In genomic region chr11:4122226-4122625, GRCm38 (mm10) we compare ENCODE assay signal across 26 mouse cellular contexts. TPM values are rescaled to one million over a fixed set of nuclear protein-coding genes. Genes with fewer than 3 reads are reported as not detected.
DNase-seq lines count a peak whose midpoint lies in the region; ATAC-seq and TF ChIP-seq lines count a peak whose summit lies in the region.
"Had no signal": no experiment of that assay in that cellular context is flagged by ENCODE, and none has a peak within 500 bp of the region (broad histone marks: within the 10 kb centered on the region; RNA-seq: fewer than 3 reads in every experiment).

No protein-coding gene starts in this region.

- 25% methylated on average over 5 of the region's 5 CpGs for WGBS in liver, adult 2 months
- 55% methylated on average over 5 of the region's 5 CpGs for WGBS in liver, postnatal 0 days (ENCODE audit: insufficient replicate concordance)
- WGBS in forebrain, embryonic 11.5 days = 78% methylated on average over 5 of the region's 5 CpGs

- TF ChIP-seq RAD21 in CH12.LX (IDR thresholded peaks at IDR 0.05; ENCODE audit: low read depth, low read length) = no peak

- no peak for TF ChIP-seq EP300 in liver, postnatal 0 days (IDR thresholded peaks at IDR 0.05; ENCODE audit: low read depth)
- TF ChIP-seq EP300 in CH12.LX (IDR thresholded peaks at IDR 0.05; ENCODE audit: low read length) = no peak

- dilution Hi-C loops in CH12.LX (cut with MboI; ENCODE audit: extremely low pct_ligation_motif_present, extremely low pct_unique_long_range_greater_than_20kb, low sequenced_read_pairs) = no loop called here

- no peak for TF ChIP-seq CTCF in liver, adult 2 months (IDR thresholded peaks at IDR 0.05; ENCODE audit: low read depth, low read length)
- TF ChIP-seq CTCF in liver, postnatal 0 days (IDR thresholded peaks at IDR 0.05; ENCODE audit: low read depth) = no peak
- TF ChIP-seq CTCF in CH12.LX (conservative IDR thresholded peaks at IDR 0.05 in 1 of 2, IDR thresholded peaks at IDR 0.05 in 1 of 2; ENCODE audit: low read depth in 2 of 2, low read length in 2 of 2) = no peak
- no peak for TF ChIP-seq CTCF in G1E (IDR thresholded peaks at IDR 0.05; ENCODE audit: low read depth, low read length)

- peak overlapping the region; percentile 41; the same call in 1 of the 2 replicates for H3K9ac ChIP-seq in liver, adult 2 months (ENCODE audit: low read depth, low read length)
- H3K9ac ChIP-seq in liver, postnatal 0 days (replicated peaks) = no peak overlapping the region
- peak overlapping the region; percentile 95; the same call in 1 of the 2 replicates for H3K9ac ChIP-seq in CH12.LX (ENCODE audit: insufficient read depth, low read depth)
- H3K9ac ChIP-seq in forebrain, embryonic 11.5 days (ENCODE audit: low read length) = no peak overlapping the region
- H3K9ac ChIP-seq: forebrain, postnatal 0 days; heart, embryonic 12.5 days; heart, embryonic 15.5 days; hindbrain, embryonic 13.5 days had no signal

- no peak overlapping the region for H3K4me2 ChIP-seq in liver, postnatal 0 days (ENCODE audit: low read depth, low read length)
- peak overlapping the region; percentile 21 for H3K4me2 ChIP-seq in CH12.LX (ENCODE audit: insufficient read depth, low read depth, poor library complexity, severe bottlenecking)
- no peak overlapping the region for H3K4me2 ChIP-seq in forebrain, embryonic 11.5 days (ENCODE audit: low read depth, low read length, severe bottlenecking)
- H3K4me2 ChIP-seq: heart, embryonic 12.5 days; heart, embryonic 15.5 days; hindbrain, embryonic 13.5 days had no signal

- peaks cover 27% of the 10 kb centered on the region for H3K4me1 ChIP-seq in liver, adult 2 months (ENCODE audit: control insufficient read depth, insufficient read depth, low read length)
- H3K4me1 ChIP-seq in liver, postnatal 0 days (ENCODE audit: insufficient read depth) = peaks cover 37% of the 10 kb centered on the region
- H3K4me1 ChIP-seq in CH12.LX (ENCODE audit: control insufficient read depth in 1 of 2, insufficient read depth in 2 of 2) = peaks cover 8 to 24% of the 10 kb centered on the region in 2 experiments
- peaks cover 58% of the 10 kb centered on the region for H3K4me1 ChIP-seq in G1E (ENCODE audit: insufficient read depth, low read depth, low read length)
- H3K4me1 ChIP-seq in forebrain, embryonic 11.5 days (replicated peaks; ENCODE audit: control insufficient read depth, insufficient read depth, low read length) = 0 out of 2 replicates have a peak, but pooled peaks cover 5% of the 10 kb centered on the region

- H3K27ac ChIP-seq in liver, adult 2 months (replicated peaks; ENCODE audit: insufficient read depth, low read depth, low read length) = peak overlapping the region; percentile 89
- no peak overlapping the region for H3K27ac ChIP-seq in liver, postnatal 0 days (ENCODE audit: low read depth)
- H3K27ac ChIP-seq in CH12.LX (ENCODE audit: insufficient read depth, low read depth) = no peak overlapping the region
- H3K27ac ChIP-seq in forebrain, embryonic 11.5 days (ENCODE audit: low read depth, low read length) = no peak overlapping the region
- H3K27ac ChIP-seq: forebrain, embryonic 10.5 days; gastrocnemius, adult 2 months; heart, embryonic 15.5 days; hindbrain, embryonic 10.5 days; hindbrain, embryonic 13.5 days had no signal

- 0 out of 2 replicates have a peak, but pooled peaks cover 2% of the 10 kb centered on the region for H3K9me3 ChIP-seq in liver, postnatal 0 days (ENCODE audit: low read length)
- H3K9me3 ChIP-seq in CH12.LX (replicated peaks; ENCODE audit: low read length) (peaks cover 22% of the 10 kb centered on the region), G1E (replicated peaks) (no peaks in the 10 kb centered on the region; the same call in 1 of the 2 replicates)
- no peaks in the 10 kb centered on the region for H3K9me3 ChIP-seq in forebrain, embryonic 11.5 days (ENCODE audit: control insufficient read depth, low read length)
- H3K9me3 ChIP-seq: heart, embryonic 15.5 days had no signal

- no peaks in the 10 kb centered on the region for H3K36me3 ChIP-seq in liver, adult 2 months (ENCODE audit: control insufficient read depth, insufficient read depth, low read length)
- no peaks in the 10 kb centered on the region for H3K36me3 ChIP-seq in liver, postnatal 0 days (replicated peaks; ENCODE audit: insufficient read depth, low read length)
- H3K36me3 ChIP-seq in CH12.LX (replicated peaks in 1 of 2; ENCODE audit: control insufficient read depth in 1 of 2, insufficient read depth in 1 of 2, low read length in 1 of 2) (peaks cover 4 to 41% of the 10 kb centered on the region in 2 experiments), G1E (replicated peaks) (peaks cover 6% of the 10 kb centered on the region)
- no peaks in the 10 kb centered on the region for H3K36me3 ChIP-seq in forebrain, embryonic 11.5 days (ENCODE audit: control insufficient read depth, insufficient read depth, low read length)
- H3K36me3 ChIP-seq: forebrain, embryonic 10.5 days; heart, embryonic 12.5 days; heart, embryonic 15.5 days; hindbrain, embryonic 10.5 days; hindbrain, embryonic 13.5 days had no signal

- no peak overlapping the region for H3K4me3 ChIP-seq in liver, adult 2 months (ENCODE audit: insufficient read depth, low read depth, low read length)
- H3K4me3 ChIP-seq in liver, postnatal 0 days (ENCODE audit: low read depth, low read length) = no peak overlapping the region
- H3K4me3 ChIP-seq in CH12.LX (replicated peaks in 1 of 3; ENCODE audit: low read depth in 2 of 3, low read length in 2 of 3, poor library complexity in 1 of 3) (peak overlapping the region; percentile 58 to 79 (median 66)), G1E (ENCODE audit: low read depth, low read length) (peak overlapping the region; percentile 67; the same call in 1 of the 2 replicates)
- no peak overlapping the region for H3K4me3 ChIP-seq in forebrain, embryonic 11.5 days (ENCODE audit: low read depth, low read length)
- H3K4me3 ChIP-seq: forebrain, embryonic 10.5 days; gastrocnemius, adult 2 months; heart, embryonic 12.5 days; heart, embryonic 15.5 days; hindbrain, embryonic 10.5 days; hindbrain, embryonic 13.5 days had no signal

- peak; percentile 94 for DNase-seq in liver, adult 2 months (ENCODE audit: extremely low read depth, low read depth, low spot score)
- no peak for DNase-seq in liver, postnatal 0 days
- DNase-seq in lung, postnatal 25 days (ENCODE audit: low spot score) = peak; percentile 52
- DNase-seq in lung, postnatal 4 days = no peak
- no peak for DNase-seq in CH12.LX (ENCODE audit: extremely low read depth)
- no peak for DNase-seq in G1E (ENCODE audit: low spot score)
- no peak for DNase-seq in cerebellum, adult 9-11 months
- no peak for DNase-seq in forebrain, embryonic 11.5 days (ENCODE audit: low spot score)
- DNase-seq: adrenal gland, adult 2 months; adrenal gland, postnatal 14 days; cerebellum, adult 11 months; cerebellum, adult 2 months; cerebellum, postnatal 10 days; forebrain, postnatal 0 days; gastrocnemius, adult 2 months; gastrocnemius, postnatal 14 days; heart, adult 11 months; heart, postnatal 10 days; heart, postnatal 36 days had no signal

- H3K79me2 ChIP-seq in liver, adult 2 months (ENCODE audit: control insufficient read depth, insufficient read depth, low read length) = peaks cover 8% of the 10 kb centered on the region; the same call in 1 of the 2 replicates
- no peaks in the 10 kb centered on the region for H3K79me2 ChIP-seq in CH12.LX (replicated peaks; ENCODE audit: control insufficient read depth, extremely low read depth, insufficient read depth, poor library complexity, severe bottlenecking)

- no peaks in the 10 kb centered on the region for H3K27me3 ChIP-seq in liver, adult 2 months (ENCODE audit: control insufficient read depth, insufficient read depth, low read length)
- no peaks in the 10 kb centered on the region for H3K27me3 ChIP-seq in liver, postnatal 0 days (ENCODE audit: insufficient read depth, low read length)
- H3K27me3 ChIP-seq in CH12.LX (replicated peaks) (no peaks in the 10 kb centered on the region), G1E (ENCODE audit: insufficient read depth, low read length) (peaks cover 40% of the 10 kb centered on the region)
- H3K27me3 ChIP-seq in forebrain, embryonic 11.5 days (ENCODE audit: control insufficient read depth, insufficient read depth, low read length) = peaks cover 3% of the 10 kb centered on the region; the same call in 1 of the 2 replicates

- no peak for TF ChIP-seq POLR2A in liver, adult 2 months (IDR thresholded peaks at IDR 0.05; ENCODE audit: extremely low read depth, insufficient read depth, low read length)
- no peak for TF ChIP-seq POLR2A in CH12.LX (IDR thresholded peaks at IDR 0.05; ENCODE audit: low read depth, low read length)

- ATAC-seq in liver, postnatal 0 days = no peak
- no peak for ATAC-seq in G1E (ENCODE audit: extremely low read depth, insufficient number of reproducible peaks, low FRiP score, poor library complexity, severe bottlenecking)
- ATAC-seq in forebrain, embryonic 11.5 days (replicated peaks; ENCODE audit: low FRiP score) = no peak
- ATAC-seq: forebrain, embryonic 14.5 days; forebrain, postnatal 0 days; hindbrain, embryonic 16.5 days had no signal

- in situ Hi-C loops in CH12.LX (cut with MboI; ENCODE audit: low pct_ligation_motif_present, low pct_unique_long_range_greater_than_20kb, low sequenced_read_pairs) = no loop called here

RNA-seq across cellular contexts. Expression of gene Sec14l2, which starts 1.0 kb away (rescaled TPM):
- total RNA-seq in liver, adult 2 months (2014; rRNA removed) = 302 and 310 TPM in 2 replicates
- polyA plus RNA-seq in liver, adult 2 months (2012; rRNA removed) = 349 and 371 TPM in 2 replicates
- 48.0 and 54.2 TPM in 2 replicates for polyA plus RNA-seq in liver, postnatal 0 days (2015; fragmentation: Nextera tagmentation; extraction: Ambion mirVana)
- total RNA-seq in CH12.LX (2012; rRNA removed) = 21.5 and 26.1 TPM in 2 replicates
- 21.9 and 24.2 TPM in 2 replicates for total RNA-seq in CH12.LX (2014; rRNA removed)
- polyA plus RNA-seq in CH12.LX (2012; ENCODE audit: insufficient read length, low read depth) = 16.7 and 19.0 TPM in 2 replicates
- total RNA-seq in G1E (2014; fragmentation: Nextera tagmentation) = 13.7 and 13.8 TPM in 2 replicates
- total RNA-seq in G1E (2017) = 4.6 and 6.6 TPM in 2 replicates
- 3.3 and 3.5 TPM in 2 replicates for polyA plus RNA-seq in G1E (2012)
- 2.1 TPM in 2 replicates for polyA plus RNA-seq in forebrain, embryonic 11.5 days (2014; fragmentation: Nextera tagmentation; extraction: Ambion mirVana)

RNA-seq across cellular contexts. Expression of gene Rnf215, which starts 12.8 kb away (rescaled TPM):
- 10.3 and 10.8 TPM in 2 replicates for total RNA-seq in liver, adult 2 months (2014; rRNA removed)
- 11.3 and 13.1 TPM in 2 replicates for polyA plus RNA-seq in liver, adult 2 months (2012; rRNA removed)
- polyA plus RNA-seq in liver, postnatal 0 days (2015; fragmentation: Nextera tagmentation; extraction: Ambion mirVana) = 6.4 and 6.8 TPM in 2 replicates
- total RNA-seq in CH12.LX (2012; rRNA removed) (24.8 and 25.0 TPM in 2 replicates), CH12.LX (2014; rRNA removed) (14.9 and 18.2 TPM in 2 replicates), G1E (2014; fragmentation: Nextera tagmentation) (2.8 and 4.0 TPM in 2 replicates), G1E (2017) (10.5 and 12.9 TPM in 2 replicates)
- polyA plus RNA-seq in CH12.LX (2012; ENCODE audit: insufficient read length, low read depth) (22.5 and 24.3 TPM in 2 replicates), G1E (2012) (4.5 and 5.1 TPM in 2 replicates)
- 25.0 and 31.4 TPM in 2 replicates for polyA plus RNA-seq in forebrain, embryonic 11.5 days (2014; fragmentation: Nextera tagmentation; extraction: Ambion mirVana)

RNA-seq across cellular contexts. Expression of gene Mtfp1, which starts 27.0 kb away (rescaled TPM):
- 16.6 and 23.4 TPM in 2 replicates for total RNA-seq in liver, adult 2 months (2014; rRNA removed)
- 39.2 and 41.5 TPM in 2 replicates for polyA plus RNA-seq in liver, adult 2 months (2012; rRNA removed)
- 17.7 and 21.1 TPM in 2 replicates for polyA plus RNA-seq in liver, postnatal 0 days (2015; fragmentation: Nextera tagmentation; extraction: Ambion mirVana)
- total RNA-seq in CH12.LX (2012; rRNA removed) (30.0 and 41.0 TPM in 2 replicates), CH12.LX (2014; rRNA removed) (22.1 and 22.3 TPM in 2 replicates), G1E (2014; fragmentation: Nextera tagmentation) (5.4 and 6.5 TPM in 2 replicates), G1E (2017) (10.5 and 12.7 TPM in 2 replicates)
- polyA plus RNA-seq in CH12.LX (2012; ENCODE audit: insufficient read length, low read depth) (27.0 and 27.7 TPM in 2 replicates), G1E (2012) (12.3 and 14.2 TPM in 2 replicates)
- polyA plus RNA-seq in forebrain, embryonic 11.5 days (2014; fragmentation: Nextera tagmentation; extraction: Ambion mirVana) = 7.9 and 8.9 TPM in 2 replicates

RNA-seq across cellular contexts. Expression of gene Ccdc157, which starts 37.9 kb away (rescaled TPM):
- total RNA-seq in liver, adult 2 months (2014; rRNA removed) = 4.0 and 4.5 TPM in 2 replicates
- polyA plus RNA-seq in liver, adult 2 months (2012; rRNA removed) = 6.5 and 9.3 TPM in 2 replicates
- 0.36 and 0.52 TPM in 2 replicates for polyA plus RNA-seq in liver, postnatal 0 days (2015; fragmentation: Nextera tagmentation; extraction: Ambion mirVana)
- total RNA-seq in CH12.LX (2012; rRNA removed) (4.2 and 4.4 TPM in 2 replicates), CH12.LX (2014; rRNA removed) (2.3 and 2.6 TPM in 2 replicates), G1E (2014; fragmentation: Nextera tagmentation) (1.1 and 4.1 TPM in 2 replicates), G1E (2017) (2.5 and 3.2 TPM in 2 replicates)
- polyA plus RNA-seq in CH12.LX (2012; ENCODE audit: insufficient read length, low read depth) (3.9 and 4.0 TPM in 2 replicates), G1E (2012) (1.1 and 1.3 TPM in 2 replicates)
- 5.3 and 5.9 TPM in 2 replicates for polyA plus RNA-seq in forebrain, embryonic 11.5 days (2014; fragmentation: Nextera tagmentation; extraction: Ambion mirVana)

RNA-seq across cellular contexts. Expression of gene Sf3a1, which starts 37.9 kb away (rescaled TPM):
- 4.3 and 4.6 TPM in 2 replicates for total RNA-seq in liver, adult 2 months (2014; rRNA removed)
- polyA plus RNA-seq in liver, adult 2 months (2012; rRNA removed) = 10.0 and 12.2 TPM in 2 replicates
- 8.5 and 8.8 TPM in 2 replicates for polyA plus RNA-seq in liver, postnatal 0 days (2015; fragmentation: Nextera tagmentation; extraction: Ambion mirVana)
- 46.5 and 56.9 TPM in 2 replicates for total RNA-seq in CH12.LX (2012; rRNA removed)
- total RNA-seq in CH12.LX (2014; rRNA removed) = 28.6 and 29.5 TPM in 2 replicates
- polyA plus RNA-seq in CH12.LX (2012; ENCODE audit: insufficient read length, low read depth) = 93.4 and 97.6 TPM in 2 replicates
- total RNA-seq in G1E (2014; fragmentation: Nextera tagmentation) = 103 and 124 TPM in 2 replicates
- total RNA-seq in G1E (2017) = 35.4 and 39.0 TPM in 2 replicates
- 138 and 174 TPM in 2 replicates for polyA plus RNA-seq in G1E (2012)
- 107 and 108 TPM in 2 replicates for polyA plus RNA-seq in forebrain, embryonic 11.5 days (2014; fragmentation: Nextera tagmentation; extraction: Ambion mirVana)

Comparison
In these comparisons a context has a peak if more than half of its experiments do, and no peak if none do; other contexts are left out.
1. DNase-seq: peak in liver, adult 2 months (single experiment) and lung, postnatal 25 days (single experiment); none in liver, postnatal 0 days (single experiment), lung, postnatal 4 days (0 of 2), CH12.LX (single experiment), G1E (single experiment), cerebellum, adult 9-11 months (single experiment) and forebrain, embryonic 11.5 days (single experiment).
2. H3K9ac ChIP-seq: peak in liver, adult 2 months (single experiment) and CH12.LX (single experiment); none in liver, postnatal 0 days (single experiment) and forebrain, embryonic 11.5 days (single experiment).
3. H3K4me3 ChIP-seq: peak in CH12.LX (3 of 3) and G1E (single experiment); none in liver, adult 2 months (single experiment), liver, postnatal 0 days (single experiment) and forebrain, embryonic 11.5 days (single experiment).